In the genomic region with DNA sequence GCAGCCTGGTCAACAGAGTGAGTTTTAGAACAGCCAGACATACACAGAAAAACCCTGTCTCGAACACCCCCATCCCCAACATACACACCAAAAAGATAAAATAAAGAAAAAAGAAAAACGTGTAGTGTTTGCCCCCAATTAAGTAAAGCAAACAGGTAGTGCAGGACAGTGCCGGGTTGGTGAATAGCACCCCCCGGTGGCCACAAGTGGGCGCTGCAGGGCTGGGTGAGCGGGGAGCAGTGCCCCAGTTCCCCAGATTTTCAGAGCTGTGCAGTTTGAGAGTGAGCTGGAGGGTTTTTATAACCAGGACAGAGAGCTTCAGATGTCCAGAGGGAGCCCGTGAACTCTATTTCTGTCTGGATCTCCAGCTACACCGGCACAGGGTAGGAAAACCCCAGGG, we compare ENCODE assay signal across 8 mouse cellular contexts. TPM values are rescaled to one million over a fixed set of nuclear protein-coding genes. Genes with fewer than 3 reads are reported as not detected.
DNase-seq lines count a peak whose midpoint lies in the region; ATAC-seq and TF ChIP-seq lines count a peak whose summit lies in the region.

No protein-coding gene starts in this region.

- H3K36me3 ChIP-seq in kidney, embryonic 15.5 days = no peaks in the 10 kb centered on the region
- no peaks in the 10 kb centered on the region for H3K36me3 ChIP-seq in embryonic facial prominence, embryonic 10.5 days (replicated peaks)
- no peaks in the 10 kb centered on the region for H3K36me3 ChIP-seq in forebrain, embryonic 12.5 days (replicated peaks)

- in situ Hi-C loops in Patski (cut with MboI; ENCODE audit: low pct_unique_long_range_greater_than_20kb) = loop anchor here (5.0 kb wide), 2 partner anchors 65 to 120 kb away; a partner anchor contains a TSS

- POLR2A ChIA-PET in Patski (lab: Charles Lee) = no interaction called here

- H3K27ac ChIP-seq in kidney, embryonic 15.5 days = no peak overlapping the region
- no peak overlapping the region for H3K27ac ChIP-seq in embryonic facial prominence, embryonic 10.5 days (replicated peaks)
- no peak overlapping the region for H3K27ac ChIP-seq in forebrain, embryonic 12.5 days

- H3K4me1 ChIP-seq in kidney, embryonic 15.5 days = peaks cover 11% of the 10 kb centered on the region; the same call in 1 of the 2 replicates
- H3K4me1 ChIP-seq in embryonic facial prominence, embryonic 10.5 days = peaks cover 15% of the 10 kb centered on the region
- H3K4me1 ChIP-seq in forebrain, embryonic 12.5 days = peaks cover 10% of the 10 kb centered on the region

- no peak for ATAC-seq in kidney, embryonic 15.5 days (replicated peaks; ENCODE audit: low FRiP score)
- no peak for ATAC-seq in Patski
- no peak for ATAC-seq in forebrain, embryonic 12.5 days (ENCODE audit: low FRiP score)
- ATAC-seq in frontal cortex, adult (ENCODE audit: low TSS enrichment) = no peak

- peak; percentile 74 for TF ChIP-seq CTCF in Patski (IDR thresholded peaks at IDR 0.05)

- peaks cover 93% of the 10 kb centered on the region for H3K27me3 ChIP-seq in kidney, embryonic 15.5 days
- H3K27me3 ChIP-seq in Patski = peaks cover 3% of the 10 kb centered on the region
- peaks cover 93% of the 10 kb centered on the region for H3K27me3 ChIP-seq in embryonic facial prominence, embryonic 10.5 days (replicated peaks; ENCODE audit: low read depth, poor library complexity, severe bottlenecking)
- peaks cover 88% of the 10 kb centered on the region for H3K27me3 ChIP-seq in forebrain, embryonic 12.5 days

- CTCF ChIA-PET in Patski (lab: Charles Lee) = interaction anchor here (0.7 to 1.1 kb wide), 3 partner anchors 9 to 81 kb away, joined by 3 read pairs; no protein-coding TSS in a partner anchor

- H3K4me2 ChIP-seq in kidney, embryonic 15.5 days = no peak overlapping the region
- no peak overlapping the region for H3K4me2 ChIP-seq in forebrain, embryonic 12.5 days

- H3K4me3 ChIP-seq in kidney, embryonic 15.5 days (replicated peaks) = no peak overlapping the region
- H3K4me3 ChIP-seq in embryonic facial prominence, embryonic 10.5 days = no peak overlapping the region
- H3K4me3 ChIP-seq in forebrain, embryonic 12.5 days (replicated peaks) = no peak overlapping the region

- WGBS in kidney, embryonic 15.5 days = 32% methylated on average over 8 of the region's 8 CpGs
- 34% methylated on average over 8 of the region's 8 CpGs for WGBS in embryonic facial prominence, embryonic 10.5 days
- 32% methylated on average over 8 of the region's 8 CpGs for WGBS in forebrain, embryonic 12.5 days

- peak; percentile 28 for DNase-seq in kidney, adult 18-20 months
- DNase-seq in B cell, adult 2 months = peak; percentile 85 to 86
- no peak for DNase-seq in Patski (ENCODE audit: low read depth, low spot score)
- DNase-seq in embryonic facial prominence, embryonic 10.5 days (ENCODE audit: low spot score) = peak; percentile 38
- DNase-seq in right cerebral cortex, postnatal 14 days = peak; percentile 54

- no peak overlapping the region for H3K9ac ChIP-seq in kidney, embryonic 15.5 days
- no peak overlapping the region for H3K9ac ChIP-seq in forebrain, embryonic 12.5 days

- H3K9me3 ChIP-seq in kidney, embryonic 15.5 days (replicated peaks) = no peaks in the 10 kb centered on the region
- H3K9me3 ChIP-seq in embryonic facial prominence, embryonic 10.5 days = 0 out of 2 replicates have a peak, but pooled peaks cover 6% of the 10 kb centered on the region
- H3K9me3 ChIP-seq in forebrain, embryonic 12.5 days = no peaks in the 10 kb centered on the region

RNA-seq across cellular contexts. Expression of a gene that starts 28.8 kb away (rescaled TPM):
- polyA plus RNA-seq in kidney, embryonic 15.5 days (2015; fragmentation: Nextera tagmentation; extraction: Ambion mirVana) = 1.6 and 2.7 TPM in 2 replicates
- polyA plus RNA-seq in Patski (2021) = 0.31 TPM
- 2.7 and 4.3 TPM in 2 replicates for polyA plus RNA-seq in embryonic facial prominence, embryonic 10.5 days (2016; fragmentation: Nextera tagmentation; extraction: Ambion mirVana)
- polyA plus RNA-seq in forebrain, embryonic 12.5 days (2016; fragmentation: Nextera tagmentation; extraction: Ambion mirVana) = 2.1 and 2.3 TPM in 2 replicates

RNA-seq across cellular contexts. Expression of a gene that starts 51.4 kb away (rescaled TPM):
- polyA plus RNA-seq in kidney, embryonic 15.5 days (2015; fragmentation: Nextera tagmentation; extraction: Ambion mirVana) = 0.17 and 0.30 TPM in 2 replicates
- polyA plus RNA-seq in Patski (2021) = 0.18 TPM
- 0.44 and 0.63 TPM in 2 replicates for polyA plus RNA-seq in embryonic facial prominence, embryonic 10.5 days (2016; fragmentation: Nextera tagmentation; extraction: Ambion mirVana)
- polyA plus RNA-seq in forebrain, embryonic 12.5 days (2016; fragmentation: Nextera tagmentation; extraction: Ambion mirVana) = 1.7 and 1.9 TPM in 2 replicates
